Mouse (Mus musculus): ENCODE measurements at regions not wholly inside any gene's neighbourhood (a gene's known extent, or its start where the extent isn't known, plus 50 kb on each side); places are given as distances from the start of the nearest gene placed in this dataset.

GRCm38 (mm10) chr12:25319846-25320245 is 222.9 kb upstream of the Id2 start:
- no peaks in the 10 kb centered on the region for H3K4me1 ChIP-seq (ENCODE audit: control insufficient read depth in 2 of 2, insufficient read depth in 2 of 2, low read length in 2 of 2, poor library complexity in 1 of 2)
- in situ Hi-C loops (cut with MboI; ENCODE audit: low sequenced_read_pairs in 2 of 2, unreplicated experiment in 2 of 2): no loop called here
- no peak overlapping the region for H3K27ac ChIP-seq (ENCODE audit: insufficient read depth, low read depth, low read length, poor library complexity, severe bottlenecking)
- no peak overlapping the region for H3K4me3 ChIP-seq (ENCODE audit: insufficient read depth in 1 of 2, low read depth in 1 of 2, low read length in 2 of 2, poor library complexity in 1 of 2, severe bottlenecking in 1 of 2)
- no peak for DNase-seq (ENCODE audit: low read depth, low spot score)
- no peaks in the 10 kb centered on the region for H3K36me3 ChIP-seq (ENCODE audit: control insufficient read depth, insufficient read depth, low read length, poor library complexity, severe bottlenecking)
- no peak for TF ChIP-seq ZC3H11A (IDR thresholded peaks at IDR 0.05; ENCODE audit: borderline replicate concordance, low read depth, low read length)
- no peak for TF ChIP-seq CHD2 (IDR thresholded peaks at IDR 0.05; ENCODE audit: low read depth, low read length)
- no peak for TF ChIP-seq MAFK (IDR thresholded peaks at IDR 0.05; ENCODE audit: insufficient read depth, low read depth, low read length)
- TF ChIP-seq HCFC1 (IDR thresholded peaks at IDR 0.05; ENCODE audit: borderline replicate concordance, insufficient read depth, low read length): no peak
- no peak for TF ChIP-seq ZNF384 (IDR thresholded peaks at IDR 0.05; ENCODE audit: low read depth, low read length)
- no peaks in the 10 kb centered on the region for H3K9me3 ChIP-seq (ENCODE audit: control insufficient read depth, insufficient read depth, low read depth, low read length)
- H3K9ac ChIP-seq (ENCODE audit: insufficient read depth, low read depth, low read length, poor library complexity, severe bottlenecking): no peak overlapping the region

GRCm38 (mm10) chr12:25318072-25318671 is 221.2 kb upstream of the Id2 start:
- Histone ChIP-seq H3K27ac (ENCODE audit: insufficient read depth, low read depth, low read length, poor library complexity, severe bottlenecking) (no peak overlapping the region), H3K4me1 (ENCODE audit: control insufficient read depth in 2 of 2, insufficient read depth in 2 of 2, low read length in 2 of 2, poor library complexity in 1 of 2) (no peaks in the 10 kb centered on the region), H3K9me3 (ENCODE audit: control insufficient read depth, insufficient read depth, low read depth, low read length) (no peaks in the 10 kb centered on the region), H3K36me3 (ENCODE audit: control insufficient read depth, insufficient read depth, low read length, poor library complexity, severe bottlenecking) (no peaks in the 10 kb centered on the region), H3K9ac (ENCODE audit: insufficient read depth, low read depth, low read length, poor library complexity, severe bottlenecking) (no peak overlapping the region), H3K4me3 (ENCODE audit: insufficient read depth in 1 of 2, low read depth in 1 of 2, low read length in 2 of 2, poor library complexity in 1 of 2, severe bottlenecking in 1 of 2) (no peak overlapping the region)
- no peak for DNase-seq (ENCODE audit: low read depth, low spot score)
- in situ Hi-C loops (cut with MboI; ENCODE audit: low sequenced_read_pairs in 2 of 2, unreplicated experiment in 2 of 2): no loop called here
- no peak for TF ChIP-seq HCFC1 (IDR thresholded peaks at IDR 0.05; ENCODE audit: borderline replicate concordance, insufficient read depth, low read length)
- no peak for TF ChIP-seq ZC3H11A (IDR thresholded peaks at IDR 0.05; ENCODE audit: borderline replicate concordance, low read depth, low read length)
- no peak for TF ChIP-seq ZNF384 (IDR thresholded peaks at IDR 0.05; ENCODE audit: low read depth, low read length)
- no peak for TF ChIP-seq CHD2 (IDR thresholded peaks at IDR 0.05; ENCODE audit: low read depth, low read length)

- in situ Hi-C loops (cut with MboI; ENCODE audit: low sequenced_read_pairs in 2 of 2, unreplicated experiment in 2 of 2): no loop called here
- no peak for DNase-seq (ENCODE audit: low read depth, low spot score)
- Histone ChIP-seq H3K36me3 (ENCODE audit: control insufficient read depth, insufficient read depth, low read length, poor library complexity, severe bottlenecking) (no peaks in the 10 kb centered on the region), H3K4me3 (ENCODE audit: insufficient read depth in 1 of 2, low read depth in 1 of 2, low read length in 2 of 2, poor library complexity in 1 of 2, severe bottlenecking in 1 of 2) (no peak overlapping the region), H3K4me1 (ENCODE audit: control insufficient read depth in 2 of 2, insufficient read depth in 2 of 2, low read length in 2 of 2, poor library complexity in 1 of 2) (no peaks in the 10 kb centered on the region), H3K27ac (ENCODE audit: insufficient read depth, low read depth, low read length, poor library complexity, severe bottlenecking) (no peak overlapping the region), H3K9me3 (ENCODE audit: control insufficient read depth, insufficient read depth, low read depth, low read length) (no peaks in the 10 kb centered on the region), H3K9ac (ENCODE audit: insufficient read depth, low read depth, low read length, poor library complexity, severe bottlenecking) (no peak overlapping the region)
- TF ChIP-seq ZNF384 (IDR thresholded peaks at IDR 0.05; ENCODE audit: low read depth, low read length) (no peak), MAFK (IDR thresholded peaks at IDR 0.05; ENCODE audit: insufficient read depth, low read depth, low read length) (no peak), ZC3H11A (IDR thresholded peaks at IDR 0.05; ENCODE audit: borderline replicate concordance, low read depth, low read length) (no peak), HCFC1 (IDR thresholded peaks at IDR 0.05; ENCODE audit: borderline replicate concordance, insufficient read depth, low read length) (no peak), CHD2 (IDR thresholded peaks at IDR 0.05; ENCODE audit: low read depth, low read length) (no peak)
These were observed 219.0 kb upstream of the Id2 start for GRCm38 (mm10) chr12:25315969-25316368.

DNA sequence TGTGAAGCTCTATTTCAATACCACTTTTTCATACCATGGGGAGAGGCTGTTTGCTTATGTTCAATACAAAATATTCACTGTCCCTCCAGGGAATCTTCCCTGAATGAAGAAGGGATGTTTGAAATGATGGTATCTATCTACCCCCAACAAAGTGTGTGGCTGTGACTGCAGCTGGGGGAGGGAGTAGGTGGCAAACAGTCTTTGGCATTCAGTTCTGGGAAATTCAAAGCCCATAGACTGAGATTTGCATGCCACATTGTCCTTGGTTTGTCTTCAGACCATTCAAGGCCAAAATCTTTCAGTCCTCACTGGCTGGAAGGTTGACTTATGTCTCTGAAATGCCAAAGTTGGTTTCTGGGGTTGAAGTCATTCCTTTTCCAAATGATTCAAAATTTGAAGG is 216.3 kb upstream of the Id2 start:
- Histone ChIP-seq H3K9ac (ENCODE audit: insufficient read depth, low read depth, low read length, poor library complexity, severe bottlenecking) (no peak overlapping the region), H3K4me1 (ENCODE audit: control insufficient read depth in 2 of 2, insufficient read depth in 2 of 2, low read length in 2 of 2, poor library complexity in 1 of 2) (no peaks in the 10 kb centered on the region; a peak in 1 of 4 replicates), H3K9me3 (ENCODE audit: control insufficient read depth, insufficient read depth, low read depth, low read length) (no peaks in the 10 kb centered on the region), H3K4me3 (ENCODE audit: insufficient read depth in 1 of 2, low read depth in 1 of 2, low read length in 2 of 2, poor library complexity in 1 of 2, severe bottlenecking in 1 of 2) (no peak overlapping the region), H3K36me3 (ENCODE audit: control insufficient read depth, insufficient read depth, low read length, poor library complexity, severe bottlenecking) (no peaks in the 10 kb centered on the region), H3K27ac (ENCODE audit: insufficient read depth, low read depth, low read length, poor library complexity, severe bottlenecking) (no peak overlapping the region)
- in situ Hi-C loops (cut with MboI; ENCODE audit: low sequenced_read_pairs in 2 of 2, unreplicated experiment in 2 of 2): no loop called here
- DNase-seq (ENCODE audit: low read depth, low spot score): no peak
- TF ChIP-seq ZC3H11A (IDR thresholded peaks at IDR 0.05; ENCODE audit: borderline replicate concordance, low read depth, low read length) (no peak), ZNF384 (IDR thresholded peaks at IDR 0.05; ENCODE audit: low read depth, low read length) (no peak), CHD2 (IDR thresholded peaks at IDR 0.05; ENCODE audit: low read depth, low read length) (no peak), HCFC1 (IDR thresholded peaks at IDR 0.05; ENCODE audit: borderline replicate concordance, insufficient read depth, low read length) (no peak)

DNA sequence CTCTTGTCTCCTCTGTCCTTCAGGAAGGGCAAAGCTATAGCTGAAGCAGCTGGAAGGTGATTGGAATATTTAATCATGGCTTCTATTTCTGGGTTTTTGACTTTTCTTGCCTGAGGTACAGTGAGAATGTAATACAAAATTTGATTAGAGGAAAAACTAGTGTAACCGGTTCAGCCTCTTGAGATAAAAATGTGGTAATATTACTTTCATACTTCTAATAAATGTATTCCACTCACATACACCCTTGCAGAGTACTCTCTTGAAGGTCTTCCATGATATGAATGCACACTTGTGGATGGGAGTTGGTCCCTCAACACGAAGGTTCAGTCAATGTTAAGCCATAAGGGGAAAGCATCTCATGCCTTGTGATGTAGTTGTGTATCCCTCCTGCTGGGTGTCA is 215.4 kb upstream of the Id2 start:
- DNase-seq (ENCODE audit: low read depth, low spot score): no peak
- TF ChIP-seq HCFC1 (IDR thresholded peaks at IDR 0.05; ENCODE audit: borderline replicate concordance, insufficient read depth, low read length) (no peak), ZNF384 (IDR thresholded peaks at IDR 0.05; ENCODE audit: low read depth, low read length) (no peak), CHD2 (IDR thresholded peaks at IDR 0.05; ENCODE audit: low read depth, low read length) (no peak), ZC3H11A (IDR thresholded peaks at IDR 0.05; ENCODE audit: borderline replicate concordance, low read depth, low read length) (no peak), MAFK (IDR thresholded peaks at IDR 0.05; ENCODE audit: insufficient read depth, low read depth, low read length) (no peak)
- no peak overlapping the region for H3K9ac ChIP-seq (ENCODE audit: insufficient read depth, low read depth, low read length, poor library complexity, severe bottlenecking)
- no peaks in the 10 kb centered on the region for H3K36me3 ChIP-seq (ENCODE audit: control insufficient read depth, insufficient read depth, low read length, poor library complexity, severe bottlenecking)
- no peak overlapping the region for H3K27ac ChIP-seq (ENCODE audit: insufficient read depth, low read depth, low read length, poor library complexity, severe bottlenecking)
- in situ Hi-C loops (cut with MboI; ENCODE audit: low sequenced_read_pairs in 2 of 2, unreplicated experiment in 2 of 2): no loop called here
- no peaks in the 10 kb centered on the region for H3K9me3 ChIP-seq (ENCODE audit: control insufficient read depth, insufficient read depth, low read depth, low read length)
- H3K4me3 ChIP-seq (ENCODE audit: insufficient read depth in 1 of 2, low read depth in 1 of 2, low read length in 2 of 2, poor library complexity in 1 of 2, severe bottlenecking in 1 of 2): no peak overlapping the region
- no peaks in the 10 kb centered on the region; a peak in 1 of 4 replicates for H3K4me1 ChIP-seq (ENCODE audit: control insufficient read depth in 2 of 2, insufficient read depth in 2 of 2, low read length in 2 of 2, poor library complexity in 1 of 2)
